Mouse (Mus musculus) lung, embryonic 14.5 days (tissue): ENCODE measurements around the gene Tspan5. TPM values are rescaled to one million over a fixed set of nuclear protein-coding genes. Genes with fewer than 3 reads are reported as not detected.

Experiments
- ATAC-seq: fragments of 200-750 bp; cut with Nextera tagmentation; 2 replicates; pipeline ENCODE4 v1.8.0; 2017; ENCODE audit warnings: mild to moderate bottlenecking, moderate TSS enrichment, moderate library complexity; ENCODE audit not compliant: insufficient read depth
- DNase-seq: peaks from one replicate; pipeline ENCODE4 v3.0.0-alpha.2; 2015
- H3K27ac ChIP-seq: fragments of 300-500 bp; sonication (generic); 2 replicates; pipeline ENCODE4 v1.5.1; 2014; ENCODE audit warnings: low read depth, mild to moderate bottlenecking, moderate library complexity
- H3K27me3 ChIP-seq: fragments of 300-500 bp; sonication (generic); 2 replicates; pipeline ENCODE4 v1.6.1; 2014; ENCODE audit warnings: low read length, control low read depth; ENCODE audit not compliant: insufficient read depth
- H3K36me3 ChIP-seq: fragments of 300-500 bp; sonication (generic); 2 replicates; pipeline ENCODE4 v1.6.1; 2014; ENCODE audit warnings: control low read depth; ENCODE audit not compliant: insufficient read depth
- H3K4me1 ChIP-seq: fragments of 300-500 bp; sonication (generic); 2 replicates; pipeline ENCODE4 v1.6.1; 2014; ENCODE audit warnings: antibody characterized with exemption, control low read depth; ENCODE audit not compliant: insufficient read depth
- H3K4me2 ChIP-seq: fragments of 300-500 bp; sonication (generic); 2 replicates; pipeline ENCODE4 v1.6.1; 2014; ENCODE audit warnings: mild to moderate bottlenecking
- H3K4me3 ChIP-seq: fragments of 300-500 bp; sonication (generic); 2 replicates; pipeline ENCODE4 v1.5.1; 2014; ENCODE audit warnings: low read depth, low read length
- H3K9ac ChIP-seq: fragments of 300-500 bp; sonication (generic); 2 replicates; pipeline ENCODE4 v1.6.1; 2014
- H3K9me3 ChIP-seq: fragments of 300-500 bp; sonication (generic); 2 replicates; pipeline ENCODE4 v1.6.1; 2016; ENCODE audit warnings: low read depth, low read length, control low read depth
- CTCF ChIP-seq: IDR thresholded peaks from 2 replicates; pipeline ENCODE4 v1.5.1; 2016; ENCODE audit warnings: antibody characterized with exemption, low read depth
- WGBS: fragments of 180-500 bp; shearing (Covaris S2); extraction: QIAGEN DNeasy Blood & Tissue Kit; methylation state at CpG from one replicate; pipeline ENCODE4 v1.1.7; 2014; 5-methylcytosine and 5-hydroxymethylcytosine counted together
- polyA plus RNA-seq: library from polyadenylated mRNA; unstranded; fragments of >200 nt; fragmentation: Nextera tagmentation; extraction: Ambion mirVana; gene quantifications from 2 replicates; pipeline ENCODE4 v1.2.1, GENCODE M21; 2014

Tspan5 gene
- polyA plus RNA-seq, 1 experiment from 2014 or later = 28.3 TPM

DNA sequence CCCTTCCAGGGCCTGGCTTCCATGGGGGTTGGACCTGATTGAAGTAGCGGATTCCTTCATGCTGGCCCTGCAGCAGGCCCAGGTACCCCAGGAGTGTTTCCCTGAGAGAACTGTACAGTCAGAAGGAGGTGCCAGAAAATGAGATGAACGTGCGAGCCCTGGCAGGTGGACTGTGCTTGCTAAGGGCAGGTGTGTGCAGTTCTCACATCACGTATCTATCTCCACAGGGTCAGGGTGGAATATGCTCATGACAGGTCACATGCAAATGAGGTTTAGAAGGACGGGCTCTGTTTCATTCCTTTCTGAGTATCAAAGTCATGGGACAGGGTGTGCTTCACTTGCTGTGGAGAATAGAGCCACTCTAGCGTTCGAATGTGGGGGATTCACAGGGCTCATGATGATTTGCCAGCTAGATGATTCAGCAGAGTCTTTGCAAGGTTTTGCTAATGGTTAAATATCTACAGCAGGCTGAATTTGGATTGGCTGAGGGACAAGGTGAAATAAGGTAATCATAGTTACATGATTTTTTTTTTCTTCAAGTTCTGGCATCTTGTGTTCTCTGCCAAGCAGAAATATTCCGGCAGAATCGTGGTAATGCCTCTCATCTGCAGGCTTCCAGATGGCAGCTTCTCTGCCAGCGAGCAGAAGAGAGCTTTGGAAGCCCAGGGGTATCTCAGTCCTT lies 28.8 kb downstream of the Tspan5 start:
- Histone ChIP-seq H3K27me3 (no peaks in the 10 kb centered on the region), H3K9me3 (no peaks in the 10 kb centered on the region), H3K36me3 (no peaks in the 10 kb centered on the region), H3K4me3 (no peak overlapping the region), H3K4me2 (no peak overlapping the region), H3K27ac (no peak overlapping the region), H3K4me1 (0 out of 2 replicates have a peak, but pooled peaks cover 3% of the 10 kb centered on the region), H3K9ac (no peak overlapping the region)
- ATAC-seq = no peak
- no peak for DNase-seq
- WGBS = 85% methylated on average over 10 of the region's 10 CpGs
- no peak for TF ChIP-seq CTCF

GRCm38 (mm10) chr3:138771549-138772333 lies 29.7 kb downstream of the Tspan5 start:
- H3K4me1 ChIP-seq = 0 out of 2 replicates have a peak, but pooled peaks cover 3% of the 10 kb centered on the region
- H3K4me2 ChIP-seq = no peak overlapping the region
- H3K27ac ChIP-seq = no peak overlapping the region
- H3K9ac ChIP-seq = no peak overlapping the region
- no peaks in the 10 kb centered on the region for H3K27me3 ChIP-seq
- H3K36me3 ChIP-seq = no peaks in the 10 kb centered on the region
- ATAC-seq (no peak), DNase-seq (no peak)
- no peak for TF ChIP-seq CTCF
- H3K9me3 ChIP-seq = no peaks in the 10 kb centered on the region
- no peak overlapping the region for H3K4me3 ChIP-seq
- WGBS = 83% methylated on average over 12 of the region's 12 CpGs

GRCm38 (mm10) chr3:138773871-138774606 lies 32.0 kb downstream of the Tspan5 start:
- TF ChIP-seq CTCF = no peak
- DNase-seq (no peak), ATAC-seq (no peak)
- 0 out of 2 replicates have a peak, but pooled peaks cover 3% of the 10 kb centered on the region for H3K4me1 ChIP-seq
- H3K9ac ChIP-seq = no peak overlapping the region
- no peak overlapping the region for H3K4me3 ChIP-seq
- no peaks in the 10 kb centered on the region for H3K36me3 ChIP-seq
- H3K27me3 ChIP-seq = no peaks in the 10 kb centered on the region
- no peak overlapping the region; the same call in 1 of the 2 replicates for H3K27ac ChIP-seq
- no peak overlapping the region for H3K4me2 ChIP-seq
- 50% methylated on average over 9 of the region's 9 CpGs for WGBS
- no peaks in the 10 kb centered on the region for H3K9me3 ChIP-seq

DNA sequence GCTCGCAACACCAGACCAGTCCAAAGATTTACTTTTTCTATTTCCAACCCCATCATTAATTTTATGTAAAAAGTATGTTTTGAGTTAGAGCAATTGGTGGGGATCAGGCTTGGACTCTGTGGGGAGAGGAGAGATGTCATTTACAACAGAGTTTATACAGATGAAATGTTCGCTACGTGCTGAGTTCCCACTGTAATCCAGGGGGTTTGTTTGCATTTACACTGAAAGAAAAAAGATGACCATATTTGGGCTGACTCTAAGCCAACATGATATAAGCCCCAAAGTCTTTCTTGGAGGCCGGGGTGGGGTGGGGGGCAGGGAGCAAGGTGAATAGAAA lies 32.6 kb downstream of the Tspan5 start:
- no peak overlapping the region for H3K27ac ChIP-seq
- H3K9ac ChIP-seq = no peak overlapping the region
- no peak overlapping the region for H3K4me2 ChIP-seq
- H3K4me1 ChIP-seq = 0 out of 2 replicates have a peak, but pooled peaks cover 3% of the 10 kb centered on the region
- no peaks in the 10 kb centered on the region for H3K27me3 ChIP-seq
- TF ChIP-seq CTCF = no peak
- no peaks in the 10 kb centered on the region for H3K9me3 ChIP-seq
- DNase-seq (no peak), ATAC-seq (no peak)
- no peaks in the 10 kb centered on the region for H3K36me3 ChIP-seq
- H3K4me3 ChIP-seq = no peak overlapping the region
- 62% methylated on average over 4 of the region's 4 CpGs for WGBS

- no peak for ATAC-seq
- Histone ChIP-seq H3K36me3 (no peaks in the 10 kb centered on the region), H3K27ac (no peak overlapping the region), H3K4me2 (no peak overlapping the region), H3K4me3 (no peak overlapping the region), H3K27me3 (no peaks in the 10 kb centered on the region), H3K9me3 (no peaks in the 10 kb centered on the region), H3K9ac (no peak overlapping the region), H3K4me1 (0 out of 2 replicates have a peak, but pooled peaks cover 3% of the 10 kb centered on the region)
- no peak for TF ChIP-seq CTCF
- WGBS = 59% methylated on average over 7 of the region's 7 CpGs
- no peak for DNase-seq
Measured at GRCm38 (mm10) chr3:138775926-138776715, 34.1 kb downstream of the Tspan5 start.

DNA sequence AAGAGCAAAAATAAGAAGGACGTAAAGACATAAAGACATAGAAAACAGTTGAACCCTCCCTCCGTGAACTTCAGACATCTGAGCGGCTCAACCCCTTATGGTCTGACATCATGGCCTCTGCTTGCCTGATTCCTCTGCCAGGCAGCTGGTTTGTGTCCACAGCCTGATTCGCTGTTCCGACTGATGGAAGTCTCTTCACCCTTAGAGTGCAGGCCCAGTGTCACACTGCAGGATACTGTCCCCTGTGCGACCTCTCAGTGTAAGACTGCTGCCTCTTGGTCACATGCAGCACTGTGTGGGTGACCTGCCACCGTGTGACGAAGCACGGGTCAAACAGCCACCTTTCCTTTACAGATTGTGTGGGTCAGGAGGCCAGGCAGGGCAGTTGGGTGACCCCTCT lies 39.5 kb downstream of the Tspan5 start:
- peak; percentile 61 for DNase-seq
- H3K9me3 ChIP-seq = no peaks in the 10 kb centered on the region
- H3K4me1 ChIP-seq = peaks cover 11% of the 10 kb centered on the region
- no peak overlapping the region for H3K9ac ChIP-seq
- no peak overlapping the region for H3K27ac ChIP-seq
- ATAC-seq = peak; percentile 53; the same call in 1 of the 2 replicates
- H3K4me2 ChIP-seq = no peak overlapping the region
- TF ChIP-seq CTCF = no peak
- no peaks in the 10 kb centered on the region for H3K27me3 ChIP-seq
- no peak overlapping the region for H3K4me3 ChIP-seq
- 46% methylated on average over 9 of the region's 9 CpGs for WGBS
- no peaks in the 10 kb centered on the region for H3K36me3 ChIP-seq
